Mouse (Mus musculus): Measurements from ENCODE around the gene Zc3h15. TPM values are rescaled to one million over a fixed set of nuclear protein-coding genes. Genes with fewer than 3 reads are reported as not detected.
"Not testable (repeated sequence)": the region's sequence is repeated elsewhere in the genome, so short reads cannot be mapped to it uniquely, and the experiment has no call there.

Zc3h15 gene
- total RNA-seq (2022), result 100 to 1,000 TPM in 2 of 4 experiments, 10 to 100 TPM in 2; 83.8 to 125 (median 98.6) TPM

GRCm38 (mm10) chr2:83644276-83645252 is at the start of gene Zc3h15:
Zc3h15 (plus strand) TSS chr2:83644435.
- DNase-seq, result peak; percentile 87

- no peak for DNase-seq
Measured at GRCm38 (mm10) chr2:83620558-83621367, 23.5 kb upstream of the Zc3h15 start.

GRCm38 (mm10) chr2:83621511-83621910 is 22.7 kb upstream of the Zc3h15 start:
- DNase-seq, result no peak

DNA sequence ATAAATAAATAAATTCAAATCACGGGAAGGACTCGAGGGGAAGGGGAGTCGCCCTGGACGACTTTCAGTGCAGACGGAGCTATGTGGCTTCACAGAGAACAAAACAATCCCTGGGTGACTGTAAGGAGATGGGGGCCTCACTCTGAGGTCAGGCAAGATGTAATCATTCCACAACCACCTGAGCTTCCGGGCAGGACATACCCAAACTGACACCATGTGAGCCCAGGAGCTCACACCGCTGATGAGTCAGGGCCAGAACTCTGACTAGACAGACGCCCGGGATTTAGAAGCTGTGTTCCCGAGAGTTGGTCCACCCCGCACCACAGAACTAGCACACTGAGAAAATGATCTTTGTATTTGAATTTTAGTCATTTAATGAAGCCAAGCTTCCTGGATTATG is 21.4 kb upstream of the Zc3h15 start:
- no peak for DNase-seq

DNA sequence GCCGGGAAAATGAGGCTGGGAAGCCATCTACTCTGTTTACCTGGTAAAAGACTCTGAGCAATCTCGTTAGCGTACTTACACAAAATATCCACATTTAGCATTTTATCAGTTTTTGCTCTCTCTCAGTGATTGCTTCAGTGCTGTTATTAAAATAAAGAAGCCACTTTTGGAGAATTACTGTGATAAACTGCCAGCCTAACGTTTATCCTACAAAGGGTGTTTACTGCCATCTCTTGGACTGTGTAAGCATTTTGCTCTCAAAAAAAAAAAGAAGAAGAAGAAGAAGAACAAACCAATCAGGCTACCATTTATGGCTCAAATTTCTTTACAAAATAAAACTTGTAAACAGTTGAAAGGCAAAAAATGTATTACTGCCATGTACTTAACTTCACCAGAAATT is 20.2 kb upstream of the Zc3h15 start:
- DNase-seq, result no peak

DNA sequence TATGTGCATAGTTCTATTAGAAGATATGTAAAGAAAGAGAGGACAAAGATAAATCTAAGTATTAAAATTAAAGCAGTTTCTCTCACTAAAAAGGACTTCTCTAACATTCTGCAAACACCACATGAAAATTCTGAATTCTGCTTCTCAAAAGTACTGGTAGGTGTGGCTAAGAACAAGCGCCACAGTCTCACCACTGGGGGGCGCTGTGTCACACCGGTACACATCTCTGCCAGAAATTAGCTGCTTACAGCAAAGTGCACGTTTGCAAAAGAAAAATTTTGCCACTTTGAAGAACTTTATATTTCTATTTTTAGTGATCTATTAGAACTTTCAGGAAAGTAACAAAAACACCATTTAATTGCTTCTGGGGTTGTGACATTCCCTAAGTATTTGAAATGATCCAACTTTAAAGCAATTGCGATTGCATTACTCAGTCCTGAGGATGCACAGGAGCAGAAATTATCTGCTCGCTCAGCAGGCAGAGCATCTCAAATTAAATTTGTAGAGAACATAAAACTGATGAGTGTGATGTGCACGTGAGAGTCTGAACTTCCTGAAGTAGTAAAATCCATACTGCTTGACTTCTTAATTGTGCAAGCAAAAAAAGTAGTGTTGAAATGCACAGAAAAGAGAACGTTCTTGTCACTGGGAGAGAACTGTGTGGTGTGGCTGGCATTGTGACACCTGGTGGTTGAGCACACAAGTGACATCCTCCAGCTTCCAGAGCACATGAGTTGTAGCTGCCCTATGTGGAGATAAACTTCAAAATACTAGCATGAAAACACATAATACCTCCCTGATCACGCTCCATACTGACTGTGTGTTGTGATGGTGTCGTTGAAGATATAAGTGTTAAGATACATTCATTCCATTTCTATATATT is 18.8 kb upstream of the Zc3h15 start:
- DNase-seq, result peak; percentile 33

- no peak for DNase-seq
Measured at GRCm38 (mm10) chr2:83626881-83627280, 17.4 kb upstream of the Zc3h15 start.

DNA sequence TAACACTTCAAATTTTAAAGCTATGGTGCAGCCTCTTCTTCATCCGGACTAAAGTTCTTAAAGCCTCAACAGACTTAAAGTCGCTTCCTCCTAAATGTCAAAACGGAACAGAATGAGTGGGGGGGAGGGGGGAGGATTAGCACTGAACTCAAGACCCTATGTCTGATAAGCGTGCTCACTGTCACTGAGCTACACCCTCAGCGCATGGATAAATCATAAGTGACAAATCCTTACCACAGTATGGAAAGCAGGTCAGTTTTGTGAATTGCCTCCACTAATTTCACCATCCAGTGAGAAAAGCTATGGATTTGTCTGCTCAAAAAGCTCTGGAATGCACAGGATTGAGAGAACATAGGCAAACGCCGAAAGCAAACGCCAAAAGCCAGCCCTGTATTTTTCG is 16.7 kb upstream of the Zc3h15 start:
- no peak for DNase-seq

DNA sequence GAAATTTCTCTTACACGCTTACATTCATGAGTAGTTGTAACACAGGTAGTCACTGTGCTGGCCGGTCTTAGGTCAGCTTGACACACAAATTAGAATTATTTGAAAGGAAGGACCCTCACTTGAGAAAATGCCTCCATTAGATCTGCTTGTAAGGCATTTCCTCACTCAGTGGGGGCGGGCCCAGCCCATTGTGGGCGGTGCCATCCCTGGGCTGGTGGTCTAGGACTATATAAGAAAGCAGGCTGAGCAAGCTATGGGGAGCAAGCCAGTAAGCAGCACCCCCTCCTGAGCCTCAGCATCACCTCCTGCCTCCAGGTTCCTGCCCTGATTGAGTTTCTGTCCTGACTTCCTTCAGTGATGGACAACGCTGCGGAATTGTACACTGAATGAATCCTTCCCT is 16.3 kb upstream of the Zc3h15 start:
- no peak for DNase-seq

- no peak for DNase-seq
Measured at GRCm38 (mm10) chr2:83641993-83642392, 2.2 kb upstream of the Zc3h15 start.

GRCm38 (mm10) chr2:83648916-83649315 is 4.7 kb downstream of the Zc3h15 start:
- no peak for DNase-seq

GRCm38 (mm10) chr2:83652606-83653005 is 8.4 kb downstream of the Zc3h15 start:
- no peak for DNase-seq

DNA sequence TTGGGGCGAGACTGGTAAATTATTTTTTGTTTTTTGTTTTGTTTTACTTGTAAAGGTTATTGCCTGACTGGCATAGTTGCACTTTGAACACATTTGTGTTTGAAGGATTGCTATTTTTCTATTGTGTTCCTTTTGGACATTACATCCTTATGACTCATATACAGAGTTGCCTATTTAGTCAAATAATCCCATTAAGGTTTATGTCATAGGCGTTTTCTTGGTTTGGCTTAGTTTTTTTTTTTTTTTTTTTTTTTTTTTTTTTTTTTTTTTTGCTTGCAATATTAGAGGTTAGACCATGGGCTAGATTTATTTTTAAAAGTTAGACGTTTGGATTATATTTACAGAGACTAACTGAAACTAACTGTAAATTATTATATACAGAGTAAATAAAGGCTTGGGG is 15.0 kb downstream of the Zc3h15 start:
- DNase-seq, result no peak

GRCm38 (mm10) chr2:83660114-83660513 is 15.9 kb downstream of the Zc3h15 start:
- no peak for DNase-seq

GRCm38 (mm10) chr2:83661351-83661750 is 17.1 kb downstream of the Zc3h15 start:
- DNase-seq, result no peak

DNA sequence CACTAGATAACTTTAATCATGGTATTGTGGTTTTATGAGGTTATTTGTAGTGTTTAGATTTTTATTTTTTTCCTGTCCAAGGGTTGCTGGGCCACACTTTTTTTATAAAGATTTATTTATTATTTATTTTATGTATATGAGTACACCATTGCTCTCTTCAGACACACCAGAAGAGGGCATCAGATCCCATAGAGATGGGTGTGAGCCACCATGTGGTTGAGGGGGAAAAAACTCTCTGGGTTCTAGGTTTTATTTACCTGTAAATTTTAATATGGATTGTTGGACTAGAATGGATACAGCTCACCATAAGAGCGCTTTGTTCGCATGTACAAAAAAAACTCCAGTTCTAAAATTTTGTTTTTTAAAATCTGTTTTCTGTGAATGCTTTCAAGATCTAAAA is 20.8 kb downstream of the Zc3h15 start:
- DNase-seq, result not testable (repeated sequence)

GRCm38 (mm10) chr2:83667430-83667829 is 23.2 kb downstream of the Zc3h15 start:
- no peak for DNase-seq

GRCm38 (mm10) chr2:83668052-83668451 is 23.8 kb downstream of the Zc3h15 start:
- DNase-seq, result no peak

GRCm38 (mm10) chr2:83669988-83670387 is 25.8 kb downstream of the Zc3h15 start:
- no peak for DNase-seq

DNA sequence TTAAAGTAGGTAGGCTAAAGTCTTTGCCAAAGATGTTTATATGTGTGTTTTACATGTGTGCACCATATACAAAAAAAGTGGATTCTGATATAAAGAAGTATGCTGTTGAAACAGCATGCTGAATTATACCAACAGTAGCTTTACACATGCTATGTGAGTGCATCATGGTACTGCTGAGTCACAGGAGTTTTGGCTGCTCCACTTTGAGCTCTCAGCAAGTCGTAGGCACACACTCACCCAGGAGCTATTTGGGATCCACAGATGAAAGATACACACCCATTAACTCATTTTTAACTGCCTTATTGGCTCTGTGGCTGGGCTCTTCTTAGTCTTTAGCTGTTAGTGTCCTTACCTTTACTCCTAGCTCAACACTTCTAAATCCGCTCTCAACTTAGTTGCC is 27.6 kb downstream of the Zc3h15 start:
- DNase-seq, result no peak

DNA sequence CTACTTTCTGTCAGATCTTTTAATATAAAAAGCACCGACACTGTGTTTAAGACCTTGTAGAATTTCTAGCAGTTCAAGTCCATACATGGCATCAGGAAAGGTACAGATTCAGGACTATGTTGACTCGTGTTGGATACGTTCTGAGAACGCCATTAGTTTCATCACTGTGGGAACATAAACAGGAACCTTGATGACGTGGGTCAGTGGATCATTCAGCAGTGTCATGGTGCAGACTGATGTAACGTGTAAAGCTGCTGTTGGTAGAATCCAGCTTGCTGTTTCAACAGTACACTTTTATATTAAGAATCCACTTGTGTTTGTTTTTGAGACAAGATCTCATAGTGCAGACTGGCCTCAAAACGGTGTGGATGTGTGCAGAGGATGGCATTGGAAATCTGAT is 28.8 kb downstream of the Zc3h15 start:
- no peak for DNase-seq

DNA sequence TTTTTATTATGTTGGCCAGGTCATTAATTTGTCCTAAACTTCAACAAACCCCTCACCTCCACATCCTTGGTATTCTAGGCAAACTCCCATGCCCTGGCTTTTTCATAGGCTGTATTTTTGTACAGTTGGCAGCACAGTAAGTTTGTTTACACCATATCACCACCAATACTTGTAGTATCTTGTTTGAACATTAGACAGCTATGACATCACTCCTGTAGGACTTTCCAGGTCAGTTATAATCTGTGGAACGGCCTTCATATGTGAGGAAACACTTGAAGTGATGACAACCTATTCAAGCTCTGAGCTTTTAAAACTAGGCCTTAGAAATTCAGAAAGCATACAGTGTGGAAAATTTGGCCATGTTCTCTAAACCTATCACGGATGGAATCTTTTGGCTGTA is 29.6 kb downstream of the Zc3h15 start:
- no peak for DNase-seq
